Mouse (Mus musculus) embryonic facial prominence, embryonic 12.5 days (tissue): Measurements from ENCODE around the gene Blmh. TPM values are rescaled to one million over a fixed set of nuclear protein-coding genes. Genes with fewer than 3 reads are reported as not detected.

Experiments used
- ATAC-seq: fragments of 200-750 bp; cut with Nextera tagmentation; 2 replicates; pipeline ENCODE4 v1.8.0; 2017; ENCODE audit not compliant: insufficient number of reproducible peaks, insufficient read depth, low FRiP score, low TSS enrichment
- H3K27ac ChIP-seq: fragments of 300-500 bp; sonication (generic); 2 replicates; pipeline ENCODE4 v1.5.1; 2016; ENCODE audit warnings: mild to moderate bottlenecking
- H3K27me3 ChIP-seq: fragments of 300-500 bp; sonication (generic); 2 replicates; pipeline ENCODE4 v1.6.1; 2016; ENCODE audit warnings: mild to moderate bottlenecking, moderate library complexity
- H3K36me3 ChIP-seq: fragments of 300-500 bp; sonication (generic); 2 replicates; pipeline ENCODE4 v1.6.1; 2016; ENCODE audit warnings: mild to moderate bottlenecking
- H3K4me1 ChIP-seq: fragments of 300-500 bp; sonication (generic); 2 replicates; pipeline ENCODE4 v1.6.1; 2016
- H3K4me2 ChIP-seq: fragments of 300-500 bp; sonication (generic); replicated peaks from 2 replicates; pipeline ENCODE4 v1.6.1; 2016; ENCODE audit warnings: mild to moderate bottlenecking, moderate library complexity
- H3K4me3 ChIP-seq: fragments of 300-500 bp; sonication (generic); 2 replicates; pipeline ENCODE4 v1.5.1; 2016; ENCODE audit warnings: mild to moderate bottlenecking
- H3K9ac ChIP-seq: fragments of 300-500 bp; sonication (generic); 2 replicates; pipeline ENCODE4 v1.6.1; 2016; ENCODE audit warnings: mild to moderate bottlenecking, moderate library complexity
- H3K9me3 ChIP-seq: fragments of 300-500 bp; sonication (generic); 2 replicates; pipeline ENCODE4 v1.6.1; 2016; ENCODE audit warnings: mild to moderate bottlenecking, moderate library complexity
- WGBS: fragments of 180-500 bp; shearing (Covaris S2); methylation state at CpG from one replicate; pipeline ENCODE4 v1.1.7; 2016; 5-methylcytosine and 5-hydroxymethylcytosine counted together
- polyA plus RNA-seq: library from polyadenylated mRNA; unstranded; fragments of >200 nt; fragmentation: Nextera tagmentation; extraction: Ambion mirVana; gene quantifications from 2 replicates; pipeline ENCODE4 v1.2.1, GENCODE M21; 2016

The Blmh gene
- polyA plus RNA-seq, result 186 and 195 TPM in 2 replicates

GRCm38 (mm10) chr11:76924759-76925236 lies at the start of gene Blmh:
Gene Blmh (plus strand): TSS chr11:76924809.
- H3K4me2 ChIP-seq, result no peak within 1 kb of the TSS
- H3K36me3 ChIP-seq, result no peaks in the 10 kb centered on the region
- no peak for ATAC-seq
- no peak within 1 kb of the TSS for H3K4me3 ChIP-seq
- H3K9ac ChIP-seq, result no peak within 1 kb of the TSS
- WGBS, result 67% methylated on average over 6 of the region's 6 CpGs
- H3K4me1 ChIP-seq, result no peaks in the 10 kb centered on the region; the same call in 1 of the 2 replicates
- H3K27me3 ChIP-seq, result no peaks in the 10 kb centered on the region
- H3K9me3 ChIP-seq, result no peaks in the 10 kb centered on the region
- no peak within 1 kb of the TSS for H3K27ac ChIP-seq

DNA sequence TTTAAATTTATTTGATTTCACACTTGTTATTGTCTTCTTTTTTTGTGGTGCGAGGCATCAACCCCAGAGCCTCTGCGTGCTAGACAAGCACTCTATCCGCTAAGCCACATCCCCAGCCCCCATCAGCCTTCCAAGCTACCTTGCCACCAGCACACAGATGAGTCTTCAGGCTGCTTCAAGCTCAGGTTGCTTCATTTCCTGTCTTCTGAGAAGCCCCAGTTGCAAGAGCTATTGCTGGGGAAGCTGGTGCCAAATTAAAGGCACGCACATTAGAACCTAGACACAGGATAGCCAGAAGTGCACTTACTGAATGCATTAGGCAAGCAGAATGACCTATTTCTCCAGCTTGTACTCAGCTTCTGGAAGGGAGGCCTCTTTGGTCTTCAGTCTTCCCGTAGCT lies 44.8 kb upstream of the Blmh start:
- no peaks in the 10 kb centered on the region for H3K36me3 ChIP-seq
- no peak overlapping the region for H3K9ac ChIP-seq
- no peaks in the 10 kb centered on the region for H3K4me1 ChIP-seq
- no peak overlapping the region for H3K4me2 ChIP-seq
- H3K4me3 ChIP-seq, result no peak overlapping the region
- no peak overlapping the region for H3K27ac ChIP-seq
- ATAC-seq, result no peak
- no peaks in the 10 kb centered on the region for H3K27me3 ChIP-seq
- no peaks in the 10 kb centered on the region for H3K9me3 ChIP-seq
- 73% methylated on average over 5 of the region's 5 CpGs for WGBS

- Histone ChIP-seq H3K27me3 (no peaks in the 10 kb centered on the region), H3K9ac (no peak overlapping the region), H3K36me3 (no peaks in the 10 kb centered on the region), H3K4me1 (no peaks in the 10 kb centered on the region), H3K9me3 (no peaks in the 10 kb centered on the region), H3K4me3 (no peak overlapping the region), H3K27ac (no peak overlapping the region), H3K4me2 (no peak overlapping the region)
- no peak for ATAC-seq
- WGBS, result 47% methylated on average over 5 of the region's 5 CpGs
Measured at GRCm38 (mm10) chr11:76884451-76884850, 40.2 kb upstream of the Blmh start.

GRCm38 (mm10) chr11:76889339-76890164 lies 35.1 kb upstream of the Blmh start:
- WGBS, result 60% methylated on average over 10 of the region's 10 CpGs

DNA sequence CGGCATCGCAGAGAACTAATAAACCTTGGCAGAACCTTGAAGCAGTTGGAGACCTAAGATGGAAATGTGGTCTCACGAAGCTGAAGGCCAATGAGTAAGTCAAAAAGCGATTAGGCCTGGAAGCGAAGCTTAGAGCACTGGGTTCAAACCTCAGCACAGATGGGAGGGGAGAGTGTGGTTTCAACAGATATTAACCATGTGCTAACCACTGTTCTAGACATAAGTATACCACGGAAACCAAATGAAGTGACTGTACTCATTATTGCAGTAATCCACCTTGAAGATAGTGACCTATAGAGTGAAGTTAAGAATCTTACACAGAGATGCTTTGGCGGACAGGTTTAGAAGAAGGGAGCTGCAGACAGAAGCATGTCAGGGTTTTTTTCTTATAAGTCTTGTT lies 33.4 kb upstream of the Blmh start:
- no peaks in the 10 kb centered on the region for H3K36me3 ChIP-seq

More at GRCm38 (mm10) chr11:76889339-76890164, 35.1 kb upstream of the Blmh start:
- H3K9ac ChIP-seq, result no peak overlapping the region
- H3K4me3 ChIP-seq, result no peak overlapping the region
- ATAC-seq, result no peak
- H3K4me1 ChIP-seq, result no peaks in the 10 kb centered on the region
- H3K4me2 ChIP-seq, result no peak overlapping the region
- H3K27me3 ChIP-seq, result no peaks in the 10 kb centered on the region
- H3K9me3 ChIP-seq, result no peaks in the 10 kb centered on the region
- H3K36me3 ChIP-seq, result no peaks in the 10 kb centered on the region
- no peak overlapping the region for H3K27ac ChIP-seq

GRCm38 (mm10) chr11:76891738-76892349 lies 32.8 kb upstream of the Blmh start:
- no peak overlapping the region for H3K27ac ChIP-seq
- H3K36me3 ChIP-seq, result no peaks in the 10 kb centered on the region
- WGBS, result 74% methylated on average over 4 of the region's 4 CpGs
- H3K9me3 ChIP-seq, result no peaks in the 10 kb centered on the region
- no peak overlapping the region for H3K4me3 ChIP-seq
- no peak for ATAC-seq
- no peaks in the 10 kb centered on the region for H3K27me3 ChIP-seq
- H3K4me2 ChIP-seq, result no peak overlapping the region
- no peak overlapping the region for H3K9ac ChIP-seq
- no peaks in the 10 kb centered on the region for H3K4me1 ChIP-seq

More for the DNA sequence above, 33.4 kb upstream of the Blmh start:
- 86% methylated on average over 7 of the region's 7 CpGs for WGBS
- Histone ChIP-seq H3K27me3 (no peaks in the 10 kb centered on the region), H3K4me3 (no peak overlapping the region), H3K9me3 (no peaks in the 10 kb centered on the region), H3K9ac (no peak overlapping the region), H3K4me2 (no peak overlapping the region), H3K27ac (no peak overlapping the region), H3K4me1 (no peaks in the 10 kb centered on the region)
- ATAC-seq, result no peak

DNA sequence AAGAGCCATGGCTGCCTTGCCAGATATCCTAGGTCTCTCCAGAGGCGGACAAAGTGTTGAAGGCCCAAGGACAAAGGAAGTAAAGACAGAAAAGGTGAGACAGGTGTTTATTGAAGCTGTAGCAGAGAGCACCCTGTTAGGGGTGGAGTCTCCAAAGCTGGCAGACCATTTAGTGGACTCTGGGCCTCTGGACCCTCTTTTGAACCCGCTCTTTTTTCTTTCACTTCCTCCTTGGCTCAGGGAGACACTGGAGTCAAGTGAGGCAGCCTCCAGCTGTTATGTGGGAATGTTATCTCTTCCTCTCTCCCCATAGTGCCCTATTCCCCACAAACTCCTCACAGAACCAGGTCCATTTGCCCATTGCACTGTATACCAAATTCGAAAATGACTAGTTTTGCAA lies 31.6 kb upstream of the Blmh start:
- Histone ChIP-seq H3K9me3 (no peaks in the 10 kb centered on the region), H3K27ac (no peak overlapping the region), H3K4me1 (no peaks in the 10 kb centered on the region), H3K27me3 (no peaks in the 10 kb centered on the region), H3K9ac (no peak overlapping the region), H3K36me3 (no peaks in the 10 kb centered on the region), H3K4me2 (no peak overlapping the region), H3K4me3 (no peak overlapping the region)
- ATAC-seq, result no peak
- WGBS, result 82% methylated on average over 3 of the region's 3 CpGs

- no peak overlapping the region for H3K27ac ChIP-seq
- H3K4me3 ChIP-seq, result no peak overlapping the region
- H3K27me3 ChIP-seq, result no peaks in the 10 kb centered on the region
- 25% methylated on average over 4 of the region's 4 CpGs for WGBS
- H3K9ac ChIP-seq, result no peak overlapping the region
- no peaks in the 10 kb centered on the region for H3K36me3 ChIP-seq
- ATAC-seq, result no peak
- no peak overlapping the region for H3K4me2 ChIP-seq
- H3K4me1 ChIP-seq, result no peaks in the 10 kb centered on the region
- H3K9me3 ChIP-seq, result no peaks in the 10 kb centered on the region
Measured at GRCm38 (mm10) chr11:76893570-76893969, 31.0 kb upstream of the Blmh start.

- no peaks in the 10 kb centered on the region for H3K9me3 ChIP-seq
- no peak overlapping the region for H3K9ac ChIP-seq
- no peaks in the 10 kb centered on the region for H3K4me1 ChIP-seq
- 38% methylated on average over 5 of the region's 5 CpGs for WGBS
- H3K36me3 ChIP-seq, result no peaks in the 10 kb centered on the region
- H3K4me3 ChIP-seq, result no peak overlapping the region
- no peak overlapping the region for H3K27ac ChIP-seq
- no peak overlapping the region for H3K4me2 ChIP-seq
- H3K27me3 ChIP-seq, result no peaks in the 10 kb centered on the region
- no peak for ATAC-seq
Measured at GRCm38 (mm10) chr11:76894240-76894639, 30.4 kb upstream of the Blmh start.

DNA sequence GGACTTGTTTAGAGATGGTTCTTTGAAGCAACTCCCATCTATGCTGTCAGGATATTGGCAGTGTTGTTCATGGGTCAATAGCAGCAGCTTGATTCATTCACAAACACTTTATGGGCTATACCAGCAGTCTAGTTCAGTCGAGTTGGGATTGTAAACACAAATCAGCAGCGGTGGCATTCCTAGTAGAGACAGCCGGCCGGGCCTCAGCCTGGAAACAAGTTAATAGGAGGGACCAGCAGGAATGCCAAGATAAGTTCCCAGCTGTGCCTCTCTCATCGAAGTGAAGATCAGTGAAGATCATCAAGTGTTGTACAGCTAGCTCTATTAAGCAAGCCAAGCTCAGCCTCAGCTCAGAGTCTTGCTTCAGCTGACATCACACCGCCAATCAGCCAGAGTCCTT lies 28.2 kb upstream of the Blmh start:
- Histone ChIP-seq H3K4me1 (no peaks in the 10 kb centered on the region), H3K4me2 (no peak overlapping the region), H3K9ac (no peak overlapping the region), H3K27me3 (no peaks in the 10 kb centered on the region), H3K36me3 (no peaks in the 10 kb centered on the region), H3K9me3 (no peaks in the 10 kb centered on the region), H3K4me3 (no peak overlapping the region), H3K27ac (no peak overlapping the region)
- no peak for ATAC-seq
- WGBS, result 68% methylated on average over 6 of the region's 6 CpGs

DNA sequence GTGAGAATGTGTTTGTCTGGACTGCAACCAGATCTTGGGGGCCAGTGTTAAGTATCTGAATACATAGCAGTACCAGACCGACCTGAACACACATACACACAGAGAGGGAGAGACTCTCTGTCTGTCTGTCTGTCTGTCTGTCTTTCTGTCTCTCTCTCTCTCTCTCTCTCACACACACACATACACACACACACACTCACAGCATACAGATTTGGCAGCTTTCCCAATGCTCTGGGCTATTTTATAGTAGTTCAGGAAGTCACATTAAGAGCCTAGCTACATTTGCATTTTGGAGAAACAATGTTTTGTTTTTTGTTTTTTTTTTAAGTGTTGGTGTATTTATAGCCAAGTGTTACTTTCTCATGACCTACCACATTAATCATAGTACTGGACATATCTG lies 27.5 kb upstream of the Blmh start:
- ATAC-seq, result no peak
- Histone ChIP-seq H3K36me3 (no peaks in the 10 kb centered on the region), H3K9me3 (no peaks in the 10 kb centered on the region), H3K4me1 (no peaks in the 10 kb centered on the region), H3K27me3 (no peaks in the 10 kb centered on the region), H3K4me3 (no peak overlapping the region), H3K4me2 (no peak overlapping the region), H3K27ac (no peak overlapping the region), H3K9ac (no peak overlapping the region)
- 88% methylated on average over 1 of the region's 1 CpGs for WGBS

DNA sequence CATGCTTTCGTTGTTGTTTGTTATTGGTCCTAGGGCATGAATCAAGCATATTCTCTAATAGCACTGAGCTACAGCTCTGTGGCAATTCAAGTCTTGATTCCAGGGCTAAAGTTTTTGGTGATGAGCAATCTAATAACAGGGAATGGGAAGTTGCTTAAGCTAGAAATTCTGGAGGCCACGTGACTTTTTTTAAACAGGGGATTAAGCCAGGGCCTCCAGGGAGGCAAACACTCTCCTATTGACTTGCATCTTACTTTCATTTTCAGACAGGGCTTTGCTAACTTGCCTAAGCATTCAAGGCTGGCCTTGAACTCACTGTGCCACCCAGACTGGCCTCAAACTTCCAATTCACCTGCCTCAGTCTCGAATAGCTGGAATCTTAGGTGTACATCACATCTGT lies 26.7 kb upstream of the Blmh start:
- no peak for ATAC-seq
- Histone ChIP-seq H3K27ac (no peak overlapping the region), H3K27me3 (no peaks in the 10 kb centered on the region), H3K9ac (no peak overlapping the region), H3K36me3 (no peaks in the 10 kb centered on the region), H3K4me3 (no peak overlapping the region), H3K4me1 (no peaks in the 10 kb centered on the region), H3K9me3 (no peaks in the 10 kb centered on the region), H3K4me2 (no peak overlapping the region)
- 53% methylated on average over 3 of the region's 3 CpGs for WGBS
